Mouse (Mus musculus) small intestine, adult 2 months (tissue): Measurements from ENCODE around the gene Lipe.

Experiments
- CTCF ChIP-seq: fragments of 200-500 bp; IDR thresholded peaks from 2 replicates; pipeline ENCODE4 v1.5.1; 2012; ENCODE audit warnings: low read depth, mild to moderate bottlenecking, control low read depth, inconsistent platforms, low read length, moderate library complexity, mixed read lengths; ENCODE audit not compliant: insufficient replicate concordance, insufficient read length; ENCODE audit errors: extremely low read depth
- POLR2A ChIP-seq: fragments of 200-500 bp; IDR thresholded peaks from 2 replicates; pipeline ENCODE4 v1.6.1; 2012; ENCODE audit warnings: low read depth, mild to moderate bottlenecking, control low read depth, inconsistent platforms, low read length, moderate library complexity

DNA sequence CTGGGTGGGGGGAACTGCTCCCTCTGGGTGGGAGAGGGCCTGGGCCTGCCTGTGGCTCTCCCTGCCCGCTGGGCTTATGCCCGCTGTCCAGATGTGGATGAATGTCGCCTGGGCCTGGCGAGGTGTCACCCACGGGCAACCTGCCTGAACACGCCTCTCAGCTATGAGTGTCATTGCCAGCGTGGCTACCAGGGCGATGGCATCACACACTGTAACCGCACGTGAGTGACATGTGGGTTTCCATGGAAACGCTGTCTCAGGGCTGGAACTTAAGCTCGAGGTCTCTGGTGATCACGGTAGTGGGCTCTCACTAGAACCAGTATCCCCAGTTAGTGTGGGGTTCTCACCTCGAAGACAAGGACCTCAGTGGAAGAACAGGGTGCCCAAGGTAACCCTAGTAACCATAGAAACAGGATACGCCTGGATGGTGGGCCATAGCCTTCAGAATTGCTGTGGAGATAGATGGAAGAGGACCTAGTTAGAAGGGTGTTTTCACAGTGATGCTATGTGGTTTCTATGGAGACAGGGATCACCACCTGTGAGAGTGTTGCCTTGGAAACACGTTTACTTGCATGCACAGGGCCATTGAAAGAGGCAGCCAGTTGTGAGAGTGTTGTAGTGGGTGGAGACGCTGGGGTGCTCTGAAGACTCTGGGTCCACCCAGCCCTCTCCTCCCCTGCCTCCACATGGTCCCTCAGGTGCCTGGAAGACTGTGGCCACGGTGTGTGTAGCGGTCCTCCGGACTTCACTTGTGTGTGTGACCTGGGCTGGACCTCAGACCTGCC lies 57.3 kb downstream of the Lipe start:
- no peak for TF ChIP-seq POLR2A
- TF ChIP-seq CTCF = no peak
